Mouse (Mus musculus) hindbrain, embryonic 16.5 days (tissue): ENCODE data around the gene Nyap1. TPM values are rescaled to one million over a fixed set of nuclear protein-coding genes. Genes with fewer than 3 reads are reported as not detected.

Experiments used
- ATAC-seq: fragments of 200-750 bp; cut with Nextera tagmentation; 2 replicates; pipeline ENCODE4 v1.8.0; 2017; ENCODE audit warnings: moderate TSS enrichment, moderate library complexity
- H3K27ac ChIP-seq: fragments of 300-500 bp; sonication (generic); 2 replicates; pipeline ENCODE4 v1.5.1; 2014; ENCODE audit warnings: low read depth, mild to moderate bottlenecking, control low read depth, low read length, moderate library complexity
- H3K27me3 ChIP-seq: fragments of 300-500 bp; sonication (generic); replicated peaks from 2 replicates; pipeline ENCODE4 v1.6.1; 2014; ENCODE audit warnings: low read length; ENCODE audit not compliant: control insufficient read depth, insufficient read depth
- H3K36me3 ChIP-seq: fragments of 300-500 bp; sonication (generic); 2 replicates; pipeline ENCODE4 v1.6.1; 2014; ENCODE audit warnings: mild to moderate bottlenecking, low read length, moderate library complexity, mixed read lengths; ENCODE audit not compliant: control insufficient read depth, insufficient read depth
- H3K4me1 ChIP-seq: fragments of 300-500 bp; sonication (generic); 2 replicates; pipeline ENCODE4 v1.6.1; 2014; ENCODE audit warnings: low read depth, low read length; ENCODE audit not compliant: control insufficient read depth, insufficient read depth
- H3K4me2 ChIP-seq: fragments of 300-500 bp; sonication (generic); 2 replicates; pipeline ENCODE4 v1.6.1; 2014; ENCODE audit warnings: mild to moderate bottlenecking, low read length, control low read depth, moderate library complexity
- H3K4me3 ChIP-seq: fragments of 300-500 bp; sonication (generic); 2 replicates; pipeline ENCODE4 v1.5.1; 2014; ENCODE audit warnings: mild to moderate bottlenecking, low read length, control low read depth, moderate library complexity
- H3K9ac ChIP-seq: fragments of 300-500 bp; sonication (generic); 2 replicates; pipeline ENCODE4 v1.6.1; 2014; ENCODE audit warnings: low read depth, mild to moderate bottlenecking, control low read depth, low read length, moderate library complexity
- H3K9me3 ChIP-seq: fragments of 300-500 bp; sonication (generic); 2 replicates; pipeline ENCODE4 v1.6.1; 2014; ENCODE audit warnings: mild to moderate bottlenecking, low read length, moderate library complexity; ENCODE audit not compliant: control insufficient read depth
- WGBS: fragments of 180-500 bp; shearing (Covaris S2); extraction: QIAGEN DNeasy Blood & Tissue Kit; methylation state at CpG from one replicate; pipeline ENCODE4 v1.1.7; 2014; 5-methylcytosine and 5-hydroxymethylcytosine counted together
- polyA plus RNA-seq: library from polyadenylated mRNA; unstranded; fragments of >200 nt; fragmentation: Nextera tagmentation; extraction: Ambion mirVana; gene quantifications from 2 replicates; pipeline ENCODE4 v1.2.1, GENCODE M21; 2015

The Nyap1 gene
- polyA plus RNA-seq, 1 experiment from 2014 or later, result 44.0 TPM

GRCm38 (mm10) chr5:137683388-137684293 is 57.8 kb downstream of the Nyap1 start:
- H3K4me1 ChIP-seq, result peaks cover 17% of the 10 kb centered on the region
- H3K36me3 ChIP-seq, result no peaks in the 10 kb centered on the region
- WGBS, result 12% methylated on average over 28 of the region's 28 CpGs
- no peaks in the 10 kb centered on the region for H3K9me3 ChIP-seq
- H3K27ac ChIP-seq, result peak overlapping the region; percentile 88
- no peak for ATAC-seq
- H3K4me2 ChIP-seq, result peak overlapping the region; percentile 94
- H3K27me3 ChIP-seq, result no peaks in the 10 kb centered on the region
- H3K4me3 ChIP-seq, result peak overlapping the region; percentile 78
- peak overlapping the region; percentile 77 for H3K9ac ChIP-seq

- ATAC-seq, result no peak
- no peak overlapping the region for H3K27ac ChIP-seq
- H3K9me3 ChIP-seq, result no peaks in the 10 kb centered on the region
- 0 out of 2 replicates have a peak overlapping the region, but pooled peaks have one; percentile 18 for H3K9ac ChIP-seq
- no peaks in the 10 kb centered on the region for H3K27me3 ChIP-seq
- WGBS, result 66% methylated on average over 6 of the region's 6 CpGs
- H3K4me3 ChIP-seq, result no peak overlapping the region
- H3K4me2 ChIP-seq, result peak overlapping the region; percentile 29; the same call in 1 of the 2 replicates
- H3K36me3 ChIP-seq, result no peaks in the 10 kb centered on the region
- H3K4me1 ChIP-seq, result peaks cover 17% of the 10 kb centered on the region
Measured at GRCm38 (mm10) chr5:137682526-137682925, 58.9 kb downstream of the Nyap1 start.

Other genes with a start within 250 kb of the Nyap1 start
- 79.3 and 87.0 TPM in 2 replicates for gene Pop7, start 239.1 kb downstream of the Nyap1 start, polyA plus RNA-seq
- 11.8 and 16.3 TPM in 2 replicates for gene Gigyf1, start 223.1 kb downstream of the Nyap1 start, polyA plus RNA-seq
- not detected in 2 replicates for gene Epo, start 208.4 kb downstream of the Nyap1 start, polyA plus RNA-seq
- 519 and 521 TPM in 2 replicates for gene Gnb2, start 208.1 kb downstream of the Nyap1 start, polyA plus RNA-seq
- gene Actl6b, start 188.1 kb downstream of the Nyap1 start, polyA plus RNA-seq, result 268 and 271 TPM in 2 replicates
- gene Tfr2, start 171.8 kb downstream of the Nyap1 start, polyA plus RNA-seq, result 7.9 and 8.4 TPM in 2 replicates
- 60.0 and 63.4 TPM in 2 replicates for gene Mospd3, start 140.5 kb downstream of the Nyap1 start, polyA plus RNA-seq
- 23.3 and 25.7 TPM in 2 replicates for gene Pcolce, start 127.8 kb downstream of the Nyap1 start, polyA plus RNA-seq
- not detected in 2 replicates for gene Fbxo24, start 112.6 kb downstream of the Nyap1 start, polyA plus RNA-seq
- gene Lrch4, start 112.5 kb downstream of the Nyap1 start, polyA plus RNA-seq, result 14.9 and 21.6 TPM in 2 replicates
- 7.4 and 7.6 TPM in 2 replicates for gene Gm20605, start 112.4 kb downstream of the Nyap1 start, polyA plus RNA-seq
- 3.4 and 6.6 TPM in 2 replicates for gene Sap25, start 100.3 kb downstream of the Nyap1 start, polyA plus RNA-seq
- gene Irs3, start 95.9 kb downstream of the Nyap1 start, polyA plus RNA-seq, result 0.11 and 0.16 TPM in 2 replicates
- gene Agfg2, start 56.9 kb downstream of the Nyap1 start, polyA plus RNA-seq, result 20.1 and 21.7 TPM in 2 replicates
- gene Tsc22d4, start 4.1 kb upstream of the Nyap1 start, polyA plus RNA-seq, result 101 and 150 TPM in 2 replicates
- 34.9 and 41.8 TPM in 2 replicates for gene Ppp1r35, start 37.2 kb upstream of the Nyap1 start, polyA plus RNA-seq
- gene Mepce, start 46.0 kb upstream of the Nyap1 start, polyA plus RNA-seq, result 11.1 and 12.2 TPM in 2 replicates
- gene Zcwpw1, start 46.2 kb upstream of the Nyap1 start, polyA plus RNA-seq, result 11.2 and 13.5 TPM in 2 replicates
- 0.17 and 0.51 TPM in 2 replicates for gene Pilra, start 94.7 kb upstream of the Nyap1 start, polyA plus RNA-seq
- not detected in 2 replicates for gene Pilrb1, start 116.5 kb upstream of the Nyap1 start, polyA plus RNA-seq
- not detected in 2 replicates for gene Pilrb2, start 130.2 kb upstream of the Nyap1 start, polyA plus RNA-seq
- not detected in 2 replicates for gene Cyp3a13, start 180.0 kb upstream of the Nyap1 start, polyA plus RNA-seq
- gene Gjc3, start 221.5 kb upstream of the Nyap1 start, polyA plus RNA-seq, result 1.9 and 2.0 TPM in 2 replicates
- gene Azgp1, start 239.9 kb upstream of the Nyap1 start, polyA plus RNA-seq, result not detected in 2 replicates